Mouse (Mus musculus) left cerebral cortex, adult 6 months (tissue): ENCODE measurements around the gene Scnm1. TPM values are rescaled to one million over a fixed set of nuclear protein-coding genes. Genes with fewer than 3 reads are reported as not detected.

Experiments used
- long read RNA-seq, 2 experiments: library from polyadenylated mRNA; unstranded; transcript quantifications; one replicate each; pipeline ENCODE4 v2.0.0; 2019 to 2020
- polyA plus RNA-seq: library from polyadenylated mRNA; unstranded; fragments of <200 nt; fragmentation: Nextera tagmentation; gene quantifications from 2 replicates; pipeline ENCODE4 v1.2.3, GENCODE M21; 2021

Gene Scnm1
- 63.0 and 67.8 TPM in 2 replicates for polyA plus RNA-seq
- long read RNA-seq, experiment 1, transcript Scnm1-201 (7 exons, 1,054 nt): major isoform, 13 of 23 reads
- long read RNA-seq, experiment 1, partial matches to known transcripts: 1 of 23 reads
- long read RNA-seq, experiment 1, other reads (novel, unspliced or antisense): 5 of 23 reads
- long read RNA-seq, experiment 2, transcript Scnm1-202 (6 exons, 666 nt): minor isoform, 8 of 50 reads
- long read RNA-seq, experiment 2, transcript Scnm1-201 (7 exons, 1,054 nt): major isoform, 31 of 50 reads
- long read RNA-seq, experiment 2, partial matches to known transcripts: 5 of 50 reads
- long read RNA-seq, experiment 2, other reads (novel, unspliced or antisense): 6 of 50 reads

DNA sequence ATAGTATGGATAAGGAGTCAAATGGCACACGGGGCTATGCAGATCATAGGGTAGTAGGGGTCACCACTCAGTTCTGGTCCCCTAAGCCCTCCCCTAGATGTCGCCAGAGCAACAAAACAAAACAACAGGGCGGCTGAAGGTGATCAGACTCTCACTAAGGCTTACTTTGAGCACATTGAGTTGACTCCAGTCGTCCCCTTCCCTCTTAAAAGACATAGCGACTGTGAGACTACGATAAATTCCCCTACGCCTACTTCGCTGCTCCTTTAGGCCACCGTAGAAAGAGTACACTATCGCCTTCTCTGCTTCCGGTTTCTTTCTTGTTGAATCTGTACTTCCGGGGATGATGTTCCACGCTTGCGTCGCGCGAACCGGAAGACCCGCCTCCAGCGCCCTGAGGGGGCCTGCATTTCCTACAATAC lies at the start of gene Scnm1, which contains the start of gene Lysmd1:
Gene Scnm1 (minus strand): TSS at position 332 of the 422 bp plus-strand sequence.
Gene Lysmd1 (plus strand): TSS at position 409 of the 422 bp plus-strand sequence.

DNA sequence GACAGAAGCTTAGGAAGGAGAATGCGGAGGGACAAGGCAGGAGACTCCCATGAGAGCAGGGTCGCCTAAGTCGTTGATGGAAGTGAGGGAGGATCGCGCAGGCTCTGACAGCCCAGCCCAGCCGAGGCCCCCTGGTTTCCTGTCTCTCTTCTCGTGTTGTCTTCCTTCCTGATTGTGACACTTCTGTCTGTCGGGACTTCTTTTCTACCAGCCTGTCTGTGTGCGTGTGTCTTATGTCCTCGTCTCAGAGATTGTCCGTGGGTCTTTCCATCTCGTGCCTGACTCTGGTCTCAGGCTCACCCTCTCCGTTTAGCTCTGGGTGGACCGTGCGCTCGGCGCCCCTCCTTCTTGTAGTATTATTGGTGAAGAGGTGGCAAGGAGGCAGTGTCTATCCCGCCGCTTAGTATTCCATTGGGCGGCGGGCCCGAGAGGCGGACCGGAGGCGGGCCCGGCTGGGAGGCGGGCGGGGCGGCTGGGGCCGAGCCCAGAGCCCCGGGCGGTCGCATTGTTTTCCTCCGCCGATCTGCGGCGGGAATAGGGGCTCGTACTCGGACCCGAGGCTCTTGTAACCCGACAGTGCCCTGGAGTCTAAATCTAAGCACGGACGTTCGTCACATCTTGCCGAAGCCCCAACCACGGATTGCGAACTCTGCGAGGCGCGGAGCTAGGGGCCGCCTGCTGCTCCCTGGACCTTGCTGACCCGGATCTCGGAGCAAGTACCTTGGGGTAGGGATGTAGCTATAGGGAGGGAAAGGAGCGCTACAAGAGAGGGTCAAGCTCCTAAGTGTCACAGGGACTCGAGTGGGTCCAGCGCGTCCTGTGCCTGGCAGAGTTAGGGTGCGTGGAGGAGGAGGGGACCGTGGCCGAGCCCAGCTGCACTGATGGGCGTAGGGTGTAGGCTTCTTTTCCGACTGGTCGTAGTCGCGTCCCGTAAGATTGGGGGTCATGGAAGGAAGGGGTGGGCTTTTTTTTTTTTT lies 26.5 kb upstream of the Scnm1 start, which contains the start of gene Sema6c:
Gene Sema6c (plus strand): TSS at position 471 of the 977 bp plus-strand sequence.

GRCm38 (mm10) chr3:95141952-95142616 lies 8.3 kb upstream of the Scnm1 start, which contains the start of gene Tnfaip8l2:
Gene Tnfaip8l2, minus strand, starts transcription at chr3:95142360.

GRCm38 (mm10) chr3:95124246-95124645 lies 9.6 kb downstream of the Scnm1 start, which contains the start of gene Tmod4:
Gene Tmod4, plus strand, starts transcription at chr3:95124476.

GRCm38 (mm10) chr3:95110911-95111726 lies 22.7 kb downstream of the Scnm1 start, which contains the start of gene Vps72:
Gene Vps72, plus strand, starts transcription at chr3:95111022.

DNA sequence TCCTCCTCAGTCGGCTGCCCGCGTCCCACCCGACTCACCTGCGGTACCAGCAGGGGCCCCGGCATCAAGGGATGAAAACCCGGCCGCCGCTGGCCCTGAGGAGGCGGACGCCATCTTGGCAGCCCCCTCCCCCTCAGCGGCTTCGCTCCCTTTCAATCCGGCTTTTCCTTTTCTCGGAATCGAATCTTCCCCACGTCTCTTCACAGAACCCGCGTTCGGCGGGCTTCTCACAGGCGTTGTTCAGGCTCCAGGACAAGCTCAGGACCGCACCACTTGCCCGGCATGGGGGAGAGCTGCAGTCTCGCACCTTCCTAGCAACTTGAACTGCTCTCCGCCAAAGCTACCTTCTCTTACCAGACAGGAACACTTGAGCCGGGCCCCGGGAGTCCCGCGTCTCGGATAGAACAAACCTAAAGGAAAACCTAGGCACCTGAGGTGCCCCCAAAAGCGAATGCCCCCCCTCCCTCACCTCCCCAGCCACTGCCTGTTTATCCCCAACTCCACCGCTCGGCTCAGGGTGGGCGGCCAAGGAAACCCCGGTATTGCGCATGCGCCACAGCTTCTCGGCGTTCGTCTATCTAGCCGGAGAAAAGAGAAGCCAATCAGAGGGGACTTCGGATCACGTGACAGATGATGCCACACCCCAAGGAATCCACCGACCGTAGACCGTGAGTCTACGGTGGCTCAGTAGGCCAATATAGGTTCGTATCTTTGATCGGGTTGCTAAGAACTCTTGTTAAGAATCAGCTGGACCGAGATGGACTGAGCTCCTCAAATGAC lies 27.3 kb downstream of the Scnm1 start, which contains the start of gene Pip5k1a:
Gene Pip5k1a (minus strand): TSS at position 593 of the 780 bp plus-strand sequence.

Other genes starting within 250 kb of the Scnm1 start
- gene Psmb4, start 247.1 kb downstream of the Scnm1 start, polyA plus RNA-seq: 171 and 200 TPM in 2 replicates
- gene Selenbp1, start 201.0 kb downstream of the Scnm1 start, polyA plus RNA-seq: 28.8 and 31.0 TPM in 2 replicates
- 1.3 and 3.1 TPM in 2 replicates for gene Rfx5, start 179.9 kb downstream of the Scnm1 start, polyA plus RNA-seq
- 9.5 and 10.9 TPM in 2 replicates for gene Pi4kb, start 159.3 kb downstream of the Scnm1 start, polyA plus RNA-seq
- 4.1 and 7.6 TPM in 2 replicates for gene Zfp687, start 118.6 kb downstream of the Scnm1 start, polyA plus RNA-seq
- gene Psmd4, start 91.4 kb downstream of the Scnm1 start, polyA plus RNA-seq: 194 and 247 TPM in 2 replicates
- gene Pip5k1a, start 27.1 kb downstream of the Scnm1 start, polyA plus RNA-seq: 7.9 and 12.4 TPM in 2 replicates
- 42.8 and 51.5 TPM in 2 replicates for gene Vps72, start 23.0 kb downstream of the Scnm1 start, polyA plus RNA-seq
- gene Tmod4, start 9.5 kb downstream of the Scnm1 start, polyA plus RNA-seq: 0.14 and 0.18 TPM in 2 replicates
- gene Lysmd1, start 77 bp upstream of the Scnm1 start, polyA plus RNA-seq: 11.0 and 11.8 TPM in 2 replicates
- 2.5 and 3.2 TPM in 2 replicates for gene Tnfaip8l2, start 8.3 kb upstream of the Scnm1 start, polyA plus RNA-seq
- gene Sema6c, start 26.4 kb upstream of the Scnm1 start, polyA plus RNA-seq: 1.2 and 5.5 TPM in 2 replicates
- 0.60 TPM in 2 replicates for gene Gabpb2, start 83.9 kb upstream of the Scnm1 start, polyA plus RNA-seq
- gene Cdc42se1, start 94.7 kb upstream of the Scnm1 start, polyA plus RNA-seq: 58.2 and 71.3 TPM in 2 replicates
- gene Mllt11, start 98.2 kb upstream of the Scnm1 start, polyA plus RNA-seq: 282 and 287 TPM in 2 replicates
- 0.13 and 0.21 TPM in 2 replicates for gene Gm128, start 107.6 kb upstream of the Scnm1 start, polyA plus RNA-seq
- gene Bnipl, start 117.2 kb upstream of the Scnm1 start, polyA plus RNA-seq: not detected in 2 replicates
- 16.3 and 19.4 TPM in 2 replicates for gene Mindy1, start 147.3 kb upstream of the Scnm1 start, polyA plus RNA-seq
- 13.7 and 17.6 TPM in 2 replicates for gene Prune1, start 148.1 kb upstream of the Scnm1 start, polyA plus RNA-seq
- 0.15 and 0.21 TPM in 2 replicates for gene Anxa9, start 173.2 kb upstream of the Scnm1 start, polyA plus RNA-seq
- gene Cers2, start 180.8 kb upstream of the Scnm1 start, polyA plus RNA-seq: 37.2 and 43.9 TPM in 2 replicates
- gene Setdb1, start 223.2 kb upstream of the Scnm1 start, polyA plus RNA-seq: 7.5 and 9.8 TPM in 2 replicates